Mouse (Mus musculus) gastrocnemius, postnatal 14 days (tissue): ENCODE measurements at regions not wholly inside any gene's neighbourhood (a gene's known extent, or its start where the extent isn't known, plus 50 kb on each side); places are given as distances from the start of the nearest gene placed in this dataset.

ENCODE experiments used
- DNase-seq: peaks from one replicate; pipeline ENCODE4 v3.0.0; 2021; ENCODE audit warnings: mixed read lengths
- intact Hi-C: fragments of 180-260 bp; cut with DNase I; formaldehyde crosslinking; loops from one replicate; pipeline ENCODE4 v1.15.1; 2025; ENCODE audit warnings: low total_unique reads

GRCm38 (mm10) chr8:31518903-31519302 is 1909.6 kb upstream of the 5930422O12Rik start:
- intact Hi-C loops = no loop called here

GRCm38 (mm10) chr8:31520991-31521448 is 1907.5 kb upstream of the 5930422O12Rik start:
- intact Hi-C loops = no loop called here
- no peak for DNase-seq

More at GRCm38 (mm10) chr8:31518903-31519302, 1909.6 kb upstream of the 5930422O12Rik start:
- no peak for DNase-seq

- DNase-seq = no peak
- intact Hi-C loops = no loop called here
Observed at GRCm38 (mm10) chr8:31525071-31525470, 1903.4 kb upstream of the 5930422O12Rik start.

GRCm38 (mm10) chr8:31539251-31539650 is 1889.3 kb upstream of the 5930422O12Rik start:
- intact Hi-C loops = no loop called here
- no peak for DNase-seq

GRCm38 (mm10) chr8:31541646-31542045 is 1886.9 kb upstream of the 5930422O12Rik start:
- intact Hi-C loops = no loop called here
- no peak for DNase-seq

- no peak for DNase-seq
- intact Hi-C loops = no loop called here
Observed at GRCm38 (mm10) chr8:31574136-31574535, 1854.4 kb upstream of the 5930422O12Rik start.

GRCm38 (mm10) chr8:31576129-31576528 is 1852.4 kb upstream of the 5930422O12Rik start:
- intact Hi-C loops = no loop called here
- DNase-seq = no peak

- DNase-seq = no peak
- intact Hi-C loops = no loop called here
Observed at GRCm38 (mm10) chr8:31584661-31585060, 1843.8 kb upstream of the 5930422O12Rik start.

- intact Hi-C loops = no loop called here
- DNase-seq = no peak
Observed at GRCm38 (mm10) chr8:31599536-31599935, 1829.0 kb upstream of the 5930422O12Rik start.

- intact Hi-C loops = no loop called here
- no peak for DNase-seq
Observed at GRCm38 (mm10) chr8:31600979-31601378, 1827.5 kb upstream of the 5930422O12Rik start.

GRCm38 (mm10) chr8:31616501-31616900 is 1812.0 kb upstream of the 5930422O12Rik start:
- no peak for DNase-seq
- intact Hi-C loops = no loop called here

- intact Hi-C loops = no loop called here
- peak; percentile 3 for DNase-seq
Observed at GRCm38 (mm10) chr8:31627708-31628107, 1800.8 kb upstream of the 5930422O12Rik start.

GRCm38 (mm10) chr8:31628146-31628545 is 1800.4 kb upstream of the 5930422O12Rik start:
- peak; percentile 3 for DNase-seq

GRCm38 (mm10) chr8:31638417-31638816 is 1790.1 kb upstream of the 5930422O12Rik start:
- intact Hi-C loops = no loop called here
- no peak for DNase-seq

More at GRCm38 (mm10) chr8:31628146-31628545, 1800.4 kb upstream of the 5930422O12Rik start:
- intact Hi-C loops = no loop called here

- intact Hi-C loops = no loop called here
Observed at GRCm38 (mm10) chr8:31663717-31664116, 1764.8 kb upstream of the 5930422O12Rik start.

GRCm38 (mm10) chr8:31665485-31665884 is 1763.0 kb upstream of the 5930422O12Rik start:
- DNase-seq = no peak
- intact Hi-C loops = no loop called here

More at GRCm38 (mm10) chr8:31663717-31664116, 1764.8 kb upstream of the 5930422O12Rik start:
- DNase-seq = no peak

- intact Hi-C loops = no loop called here
- DNase-seq = no peak
Observed at GRCm38 (mm10) chr8:31704168-31704567, 1724.3 kb upstream of the 5930422O12Rik start.

- DNase-seq = no peak
Observed at GRCm38 (mm10) chr8:31713321-31714076, 1715.0 kb upstream of the 5930422O12Rik start.

GRCm38 (mm10) chr8:31714077-31714458 is 1714.4 kb upstream of the 5930422O12Rik start:
- intact Hi-C loops = no loop called here

More at GRCm38 (mm10) chr8:31713321-31714076, 1715.0 kb upstream of the 5930422O12Rik start:
- intact Hi-C loops = no loop called here

GRCm38 (mm10) chr8:31720021-31720420 is 1708.5 kb upstream of the 5930422O12Rik start:
- intact Hi-C loops = no loop called here

More at GRCm38 (mm10) chr8:31714077-31714458, 1714.4 kb upstream of the 5930422O12Rik start:
- DNase-seq = no peak

GRCm38 (mm10) chr8:31720585-31720984 is 1707.9 kb upstream of the 5930422O12Rik start:
- intact Hi-C loops = no loop called here
- DNase-seq = no peak

More at GRCm38 (mm10) chr8:31720021-31720420, 1708.5 kb upstream of the 5930422O12Rik start:
- no peak for DNase-seq
